Mouse (Mus musculus) hindbrain, embryonic 12.5 days (tissue): Measurements from ENCODE around the gene Ly9. TPM values are rescaled to one million over a fixed set of nuclear protein-coding genes. Genes with fewer than 3 reads are reported as not detected.

Experiments used
- ATAC-seq: fragments of 200-750 bp; cut with Nextera tagmentation; 2 replicates; pipeline ENCODE4 v1.8.0; 2017; ENCODE audit warnings: moderate TSS enrichment; ENCODE audit not compliant: low FRiP score
- H3K27ac ChIP-seq: fragments of 300-500 bp; sonication (generic); 2 replicates; pipeline ENCODE4 v1.5.1; 2016; ENCODE audit warnings: mild to moderate bottlenecking
- H3K27me3 ChIP-seq: fragments of 300-500 bp; sonication (generic); 2 replicates; pipeline ENCODE4 v1.6.1; 2016; ENCODE audit warnings: mild to moderate bottlenecking
- H3K36me3 ChIP-seq: fragments of 300-500 bp; sonication (generic); 2 replicates; pipeline ENCODE4 v1.6.1; 2016; ENCODE audit warnings: mild to moderate bottlenecking
- H3K4me1 ChIP-seq: fragments of 300-500 bp; sonication (generic); 2 replicates; pipeline ENCODE4 v1.6.1; 2016
- H3K4me2 ChIP-seq: fragments of 300-500 bp; sonication (generic); replicated peaks from 2 replicates; pipeline ENCODE4 v1.6.1; 2016; ENCODE audit warnings: mild to moderate bottlenecking
- H3K4me3 ChIP-seq: fragments of 300-500 bp; sonication (generic); 2 replicates; pipeline ENCODE4 v1.5.1; 2016; ENCODE audit warnings: mild to moderate bottlenecking
- H3K9ac ChIP-seq: fragments of 300-500 bp; sonication (generic); 2 replicates; pipeline ENCODE4 v1.6.1; 2016; ENCODE audit warnings: mild to moderate bottlenecking, moderate library complexity
- H3K9me3 ChIP-seq: fragments of 300-500 bp; sonication (generic); replicated peaks from 2 replicates; pipeline ENCODE4 v1.6.1; 2016; ENCODE audit warnings: mild to moderate bottlenecking
- WGBS: fragments of 180-500 bp; shearing (Covaris S2); methylation state at CpG from one replicate; pipeline ENCODE4 v1.1.7; 2016; 5-methylcytosine and 5-hydroxymethylcytosine counted together
- polyA plus RNA-seq: library from polyadenylated mRNA; unstranded; fragments of >200 nt; fragmentation: Nextera tagmentation; extraction: Ambion mirVana; gene quantifications from 2 replicates; pipeline ENCODE4 v1.2.1, GENCODE M21; 2016

Ly9 gene
- polyA plus RNA-seq, 1 experiment from 2014 or later, result not detected

- H3K27ac ChIP-seq, result no peak overlapping the region
- no peak overlapping the region for H3K9ac ChIP-seq
- no peaks in the 10 kb centered on the region for H3K9me3 ChIP-seq
- no peak overlapping the region for H3K4me3 ChIP-seq
- no peak overlapping the region for H3K4me2 ChIP-seq
- no peaks in the 10 kb centered on the region for H3K27me3 ChIP-seq
- no peaks in the 10 kb centered on the region for H3K4me1 ChIP-seq
- no peaks in the 10 kb centered on the region for H3K36me3 ChIP-seq
- ATAC-seq, result no peak
- WGBS, result 83% methylated on average over 6 of the region's 6 CpGs
Measured at GRCm38 (mm10) chr1:171629168-171629567, 22.0 kb upstream of the Ly9 start.

GRCm38 (mm10) chr1:171627801-171628200, 20.6 kb upstream of the Ly9 start:
- H3K4me2 ChIP-seq, result no peak overlapping the region
- ATAC-seq, result no peak
- no peak overlapping the region for H3K27ac ChIP-seq
- no peak overlapping the region for H3K4me3 ChIP-seq
- no peaks in the 10 kb centered on the region for H3K9me3 ChIP-seq
- H3K4me1 ChIP-seq, result no peaks in the 10 kb centered on the region
- no peaks in the 10 kb centered on the region for H3K36me3 ChIP-seq
- H3K27me3 ChIP-seq, result no peaks in the 10 kb centered on the region
- WGBS, result 84% methylated on average over 3 of the region's 3 CpGs
- H3K9ac ChIP-seq, result no peak overlapping the region

GRCm38 (mm10) chr1:171620091-171620490, 12.9 kb upstream of the Ly9 start:
- H3K9ac ChIP-seq, result no peak overlapping the region
- no peak overlapping the region for H3K27ac ChIP-seq
- H3K9me3 ChIP-seq, result no peaks in the 10 kb centered on the region
- H3K4me2 ChIP-seq, result no peak overlapping the region
- ATAC-seq, result no peak
- H3K4me1 ChIP-seq, result no peaks in the 10 kb centered on the region
- no peak overlapping the region for H3K4me3 ChIP-seq
- no peaks in the 10 kb centered on the region for H3K36me3 ChIP-seq
- H3K27me3 ChIP-seq, result no peaks in the 10 kb centered on the region
- WGBS, result 97% methylated on average over 6 of the region's 6 CpGs

- H3K27ac ChIP-seq, result no peak overlapping the region
- H3K9me3 ChIP-seq, result no peaks in the 10 kb centered on the region
- no peak overlapping the region for H3K4me3 ChIP-seq
- no peak for ATAC-seq
- H3K9ac ChIP-seq, result no peak overlapping the region
- no peak overlapping the region for H3K4me2 ChIP-seq
- 87% methylated on average over 3 of the region's 3 CpGs for WGBS
- H3K36me3 ChIP-seq, result no peaks in the 10 kb centered on the region
- H3K4me1 ChIP-seq, result no peaks in the 10 kb centered on the region
- no peaks in the 10 kb centered on the region for H3K27me3 ChIP-seq
Measured at GRCm38 (mm10) chr1:171619645-171620044, 12.4 kb upstream of the Ly9 start.

- Histone ChIP-seq H3K27ac (no peak overlapping the region), H3K4me1 (no peaks in the 10 kb centered on the region), H3K9ac (no peak overlapping the region), H3K9me3 (no peaks in the 10 kb centered on the region), H3K4me2 (no peak overlapping the region), H3K4me3 (no peak overlapping the region), H3K36me3 (no peaks in the 10 kb centered on the region), H3K27me3 (no peaks in the 10 kb centered on the region)
- 88% methylated on average over 8 of the region's 8 CpGs for WGBS
- ATAC-seq, result no peak
Measured at GRCm38 (mm10) chr1:171619001-171619400, 11.8 kb upstream of the Ly9 start.

- 77% methylated on average over 11 of the region's 11 CpGs for WGBS
- H3K4me2 ChIP-seq, result no peak overlapping the region
- no peaks in the 10 kb centered on the region for H3K9me3 ChIP-seq
- ATAC-seq, result no peak
- H3K4me1 ChIP-seq, result no peaks in the 10 kb centered on the region
- H3K27me3 ChIP-seq, result no peaks in the 10 kb centered on the region
- H3K9ac ChIP-seq, result no peak overlapping the region
- H3K27ac ChIP-seq, result no peak overlapping the region
- H3K36me3 ChIP-seq, result no peaks in the 10 kb centered on the region
- H3K4me3 ChIP-seq, result no peak overlapping the region
Measured at GRCm38 (mm10) chr1:171616881-171617515, 9.8 kb upstream of the Ly9 start.

GRCm38 (mm10) chr1:171613962-171614361, 6.8 kb upstream of the Ly9 start:
- 51% methylated on average over 2 of the region's 2 CpGs for WGBS
- no peaks in the 10 kb centered on the region for H3K27me3 ChIP-seq
- H3K9me3 ChIP-seq, result no peaks in the 10 kb centered on the region
- H3K9ac ChIP-seq, result no peak overlapping the region
- no peaks in the 10 kb centered on the region for H3K4me1 ChIP-seq
- no peaks in the 10 kb centered on the region for H3K36me3 ChIP-seq
- H3K4me2 ChIP-seq, result no peak overlapping the region
- no peak for ATAC-seq
- no peak overlapping the region for H3K4me3 ChIP-seq
- H3K27ac ChIP-seq, result no peak overlapping the region

- ATAC-seq, result no peak
- Histone ChIP-seq H3K27ac (no peak overlapping the region), H3K4me2 (no peak overlapping the region), H3K4me3 (no peak overlapping the region), H3K9me3 (no peaks in the 10 kb centered on the region), H3K9ac (no peak overlapping the region), H3K4me1 (no peaks in the 10 kb centered on the region), H3K36me3 (no peaks in the 10 kb centered on the region), H3K27me3 (no peaks in the 10 kb centered on the region)
- 30% methylated on average over 1 of the region's 1 CpGs for WGBS
Measured at GRCm38 (mm10) chr1:171610781-171611180, 3.6 kb upstream of the Ly9 start.

- H3K27me3 ChIP-seq, result no peaks in the 10 kb centered on the region
- H3K27ac ChIP-seq, result no peak overlapping the region
- H3K4me2 ChIP-seq, result no peak overlapping the region
- H3K9me3 ChIP-seq, result no peaks in the 10 kb centered on the region
- ATAC-seq, result no peak
- no peak overlapping the region for H3K9ac ChIP-seq
- H3K4me1 ChIP-seq, result no peaks in the 10 kb centered on the region
- H3K36me3 ChIP-seq, result no peaks in the 10 kb centered on the region
- no peak overlapping the region for H3K4me3 ChIP-seq
- 99% methylated on average over 2 of the region's 2 CpGs for WGBS
Measured at GRCm38 (mm10) chr1:171610026-171610425, 2.8 kb upstream of the Ly9 start.

GRCm38 (mm10) chr1:171606656-171607055, 554 bp downstream of the Ly9 start:
- no peak overlapping the region for H3K4me2 ChIP-seq
- H3K27ac ChIP-seq, result no peak overlapping the region
- H3K36me3 ChIP-seq, result no peaks in the 10 kb centered on the region
- no peak overlapping the region for H3K9ac ChIP-seq
- WGBS, result 97% methylated on average over 2 of the region's 3 CpGs
- no peak for ATAC-seq
- H3K4me3 ChIP-seq, result no peak overlapping the region
- no peaks in the 10 kb centered on the region for H3K27me3 ChIP-seq
- H3K9me3 ChIP-seq, result no peaks in the 10 kb centered on the region
- H3K4me1 ChIP-seq, result no peaks in the 10 kb centered on the region

- H3K27ac ChIP-seq, result no peak overlapping the region
- H3K4me1 ChIP-seq, result no peaks in the 10 kb centered on the region
- H3K9ac ChIP-seq, result no peak overlapping the region
- ATAC-seq, result no peak
- 83% methylated on average over 3 of the region's 3 CpGs for WGBS
- no peaks in the 10 kb centered on the region for H3K27me3 ChIP-seq
- no peaks in the 10 kb centered on the region for H3K9me3 ChIP-seq
- H3K36me3 ChIP-seq, result no peaks in the 10 kb centered on the region
- H3K4me2 ChIP-seq, result no peak overlapping the region
- no peak overlapping the region for H3K4me3 ChIP-seq
Measured at GRCm38 (mm10) chr1:171604686-171605085, 2.5 kb downstream of the Ly9 start.

GRCm38 (mm10) chr1:171584584-171584983, 22.6 kb downstream of the Ly9 start:
- no peak overlapping the region for H3K9ac ChIP-seq
- no peak overlapping the region for H3K4me2 ChIP-seq
- H3K4me1 ChIP-seq, result no peaks in the 10 kb centered on the region
- H3K27ac ChIP-seq, result no peak overlapping the region
- H3K9me3 ChIP-seq, result no peaks in the 10 kb centered on the region
- no peak for ATAC-seq
- H3K36me3 ChIP-seq, result no peaks in the 10 kb centered on the region
- WGBS, result 87% methylated on average over 2 of the region's 2 CpGs
- no peaks in the 10 kb centered on the region for H3K27me3 ChIP-seq
- H3K4me3 ChIP-seq, result no peak overlapping the region

GRCm38 (mm10) chr1:171577168-171577567, 30.0 kb downstream of the Ly9 start:
- 90% methylated on average over 7 of the region's 7 CpGs for WGBS
- Histone ChIP-seq H3K27ac (no peak overlapping the region), H3K4me2 (no peak overlapping the region), H3K27me3 (no peaks in the 10 kb centered on the region), H3K36me3 (no peaks in the 10 kb centered on the region), H3K9ac (no peak overlapping the region), H3K9me3 (no peaks in the 10 kb centered on the region), H3K4me3 (no peak overlapping the region), H3K4me1 (no peaks in the 10 kb centered on the region)
- ATAC-seq, result no peak
